Mouse (Mus musculus) liver, embryonic 14.5 days (tissue): ENCODE measurements around the gene Stambpl1.

Source experiments
- CTCF ChIP-seq: IDR thresholded peaks from 2 replicates; pipeline ENCODE4 v1.5.1; 2016; ENCODE audit warnings: antibody characterized with exemption, low read depth, control low read depth
- EP300 ChIP-seq: IDR thresholded peaks from 2 replicates; pipeline ENCODE4 v1.6.1; 2016; ENCODE audit warnings: antibody characterized with exemption, low read depth

GRCm38 (mm10) chr19:34241247-34241915, 49.4 kb downstream of the Stambpl1 start:
- TF ChIP-seq CTCF (peak; percentile 38; the same call in 1 of the 2 replicates), EP300 (no peak)
